Mouse (Mus musculus) liver, postnatal 0 days (tissue): Measurements from ENCODE around the gene Hbq1a. TPM values are rescaled to one million over a fixed set of nuclear protein-coding genes. Genes with fewer than 3 reads are reported as not detected.
"Not testable (repeated sequence)": the region's sequence is repeated elsewhere in the genome, so short reads cannot be mapped to it uniquely, and the experiment has no call there.

Experiments used
- ATAC-seq: fragments of 200-750 bp; cut with Nextera tagmentation; 2 replicates; pipeline ENCODE4 v1.8.0; 2017; ENCODE audit warnings: mild to moderate bottlenecking, moderate library complexity
- DNase-seq: peaks from one replicate; pipeline ENCODE4 v3.0.0-alpha.2; 2016
- H3K27ac ChIP-seq: fragments of 300-500 bp; sonication (generic); 2 replicates; pipeline ENCODE4 v1.5.1; 2014; ENCODE audit warnings: antibody characterized with exemption, moderate library complexity, mild to moderate bottlenecking, low read depth
- H3K27me3 ChIP-seq: fragments of 300-500 bp; sonication (generic); 2 replicates; pipeline ENCODE4 v1.6.1; 2014; ENCODE audit warnings: low read length, control low read depth, mixed read lengths; ENCODE audit not compliant: insufficient read depth
- H3K36me3 ChIP-seq: fragments of 300-500 bp; sonication (generic); replicated peaks from 2 replicates; pipeline ENCODE4 v1.6.1; 2014; ENCODE audit warnings: mild to moderate bottlenecking, control low read depth, low read length, moderate library complexity, mixed read lengths; ENCODE audit not compliant: insufficient read depth
- H3K4me1 ChIP-seq: fragments of 300-500 bp; sonication (generic); 2 replicates; pipeline ENCODE4 v1.6.1; 2014; ENCODE audit warnings: antibody characterized with exemption, mild to moderate bottlenecking, control low read depth; ENCODE audit not compliant: insufficient read depth
- H3K4me2 ChIP-seq: fragments of 300-500 bp; sonication (generic); 2 replicates; pipeline ENCODE4 v1.6.1; 2014; ENCODE audit warnings: low read depth, mild to moderate bottlenecking, low read length, moderate library complexity, mixed read lengths
- H3K4me3 ChIP-seq: fragments of 300-500 bp; sonication (generic); 2 replicates; pipeline ENCODE4 v1.5.1; 2014; ENCODE audit warnings: low read depth, low read length
- H3K9ac ChIP-seq: fragments of 300-500 bp; sonication (generic); replicated peaks from 2 replicates; pipeline ENCODE4 v1.6.1; 2014; ENCODE audit warnings: mild to moderate bottlenecking, moderate library complexity
- H3K9me3 ChIP-seq: fragments of 300-500 bp; sonication (generic); 2 replicates; pipeline ENCODE4 v1.6.1; 2016; ENCODE audit warnings: mild to moderate bottlenecking, control low read depth, low read length, mixed read lengths
- CTCF ChIP-seq: sonication (generic); IDR thresholded peaks from 2 replicates; pipeline ENCODE4 v1.5.1; 2016; ENCODE audit warnings: antibody characterized with exemption, low read depth
- EP300 ChIP-seq: IDR thresholded peaks from 2 replicates; pipeline ENCODE4 v1.6.1; 2016; ENCODE audit warnings: antibody characterized with exemption, low read depth, mild to moderate bottlenecking
- WGBS: fragments of 180-500 bp; shearing (Covaris S2); extraction: QIAGEN DNeasy Blood & Tissue Kit; methylation state at CpG from one replicate; pipeline ENCODE4 v1.1.7; 2014; ENCODE audit not compliant: insufficient replicate concordance; 5-methylcytosine and 5-hydroxymethylcytosine counted together
- polyA plus RNA-seq: library from polyadenylated mRNA; unstranded; fragments of >200 nt; fragmentation: Nextera tagmentation; extraction: Ambion mirVana; gene quantifications from 2 replicates; pipeline ENCODE4 v1.2.1, GENCODE M21; 2015

Gene Hbq1a
- polyA plus RNA-seq, 1 experiment from 2014 or later: 3.0 TPM

GRCm38 (mm10) chr11:32271178-32271577, 28.7 kb upstream of the Hbq1a start:
- no peak overlapping the region for H3K4me3 ChIP-seq
- H3K4me1 ChIP-seq: peaks cover 24% of the 10 kb centered on the region
- no peak overlapping the region for H3K9ac ChIP-seq
- ATAC-seq (no peak), DNase-seq (no peak)
- no peak overlapping the region for H3K4me2 ChIP-seq
- no peak for TF ChIP-seq CTCF
- TF ChIP-seq EP300: no peak
- no peaks in the 10 kb centered on the region for H3K36me3 ChIP-seq
- 34% methylated on average over 4 of the region's 4 CpGs for WGBS
- H3K27me3 ChIP-seq: no peaks in the 10 kb centered on the region
- H3K9me3 ChIP-seq: no peaks in the 10 kb centered on the region
- H3K27ac ChIP-seq: no peak overlapping the region

GRCm38 (mm10) chr11:32276347-32276746, 23.5 kb upstream of the Hbq1a start, which contains the start of gene Hba-x:
Gene Hba-x (plus strand): TSS chr11:32276400.
- WGBS: 72% methylated on average over 3 of the region's 3 CpGs
- no peak for TF ChIP-seq CTCF
- no peak for TF ChIP-seq EP300
- H3K27ac ChIP-seq: no peak within 1 kb of the TSS
- no peak within 1 kb of the TSS for H3K9ac ChIP-seq
- ATAC-seq (no peak), DNase-seq (no peak)
- H3K4me1 ChIP-seq: peaks cover 11% of the 10 kb centered on the region
- no peaks in the 10 kb centered on the region for H3K36me3 ChIP-seq
- no peak within 1 kb of the TSS for H3K4me3 ChIP-seq
- H3K4me2 ChIP-seq: no peak within 1 kb of the TSS
- H3K27me3 ChIP-seq: peaks cover 19% of the 10 kb centered on the region; the same call in 1 of the 2 replicates
- H3K9me3 ChIP-seq: no peaks in the 10 kb centered on the region

- 69% methylated on average over 21 of the region's 21 CpGs for WGBS
- H3K4me3 ChIP-seq: no peak overlapping the region
- no peak overlapping the region for H3K9ac ChIP-seq
- peaks cover 19% of the 10 kb centered on the region; the same call in 1 of the 2 replicates for H3K27me3 ChIP-seq
- no peak for DNase-seq
- no peak overlapping the region for H3K27ac ChIP-seq
- H3K36me3 ChIP-seq: no peaks in the 10 kb centered on the region
- H3K4me2 ChIP-seq: no peak overlapping the region
- peaks cover 18% of the 10 kb centered on the region for H3K4me1 ChIP-seq
- no peak for ATAC-seq
- no peaks in the 10 kb centered on the region for H3K9me3 ChIP-seq
- no peak for TF ChIP-seq CTCF
- no peak for TF ChIP-seq EP300
Measured at GRCm38 (mm10) chr11:32277736-32278457, 22.0 kb upstream of the Hbq1a start.

GRCm38 (mm10) chr11:32278458-32278957, 21.4 kb upstream of the Hbq1a start:
- WGBS: 79% methylated on average over 12 of the region's 12 CpGs
- Histone ChIP-seq H3K36me3 (no peaks in the 10 kb centered on the region), H3K9me3 (no peaks in the 10 kb centered on the region), H3K4me2 (no peak overlapping the region), H3K4me3 (no peak overlapping the region), H3K4me1 (peaks cover 18% of the 10 kb centered on the region), H3K27ac (no peak overlapping the region), H3K27me3 (peaks cover 19% of the 10 kb centered on the region; the same call in 1 of the 2 replicates), H3K9ac (no peak overlapping the region)
- TF ChIP-seq CTCF: no peak
- ATAC-seq (no peak), DNase-seq (no peak)

- Histone ChIP-seq H3K27me3 (peaks cover 19% of the 10 kb centered on the region; the same call in 1 of the 2 replicates), H3K36me3 (no peaks in the 10 kb centered on the region), H3K9ac (peak overlapping the region; percentile 62; the same call in 1 of the 2 replicates), H3K9me3 (no peaks in the 10 kb centered on the region), H3K4me3 (no peak overlapping the region), H3K4me2 (peak overlapping the region; percentile 56), H3K27ac (peak overlapping the region; percentile 96), H3K4me1 (peaks cover 18% of the 10 kb centered on the region)
- DNase-seq (no peak), ATAC-seq (no peak)
- WGBS: 52% methylated on average over 2 of the region's 2 CpGs
- TF ChIP-seq EP300 (no peak), CTCF (no peak)
Measured at GRCm38 (mm10) chr11:32280646-32281045, 19.2 kb upstream of the Hbq1a start.

- H3K4me3 ChIP-seq: no peak overlapping the region
- no peaks in the 10 kb centered on the region for H3K9me3 ChIP-seq
- H3K9ac ChIP-seq: peak overlapping the region; percentile 62
- H3K36me3 ChIP-seq: no peaks in the 10 kb centered on the region
- peak overlapping the region; percentile 96 for H3K27ac ChIP-seq
- TF ChIP-seq CTCF (no peak), EP300 (0 out of 2 replicates have a peak, but pooled peaks have one; percentile 5)
- peak overlapping the region; percentile 56 for H3K4me2 ChIP-seq
- H3K27me3 ChIP-seq: peaks cover 19% of the 10 kb centered on the region; the same call in 1 of the 2 replicates
- H3K4me1 ChIP-seq: peaks cover 18% of the 10 kb centered on the region
- WGBS: 48% methylated on average over 1 of the region's 1 CpGs
- DNase-seq (no peak), ATAC-seq (no peak)
Measured at GRCm38 (mm10) chr11:32281416-32282144, 18.3 kb upstream of the Hbq1a start.

- H3K9ac ChIP-seq: peak within 1 kb of the TSS; percentile 62
- H3K9me3 ChIP-seq, H3K36me3 ChIP-seq, H3K27me3 ChIP-seq, DNase-seq: not testable (repeated sequence)
- ATAC-seq: peak; percentile 76
- 17% methylated on average over 1 of the region's 5 CpGs for WGBS
- peak within 1 kb of the TSS; percentile 96 for H3K27ac ChIP-seq
- peak within 1 kb of the TSS; percentile 56 for H3K4me2 ChIP-seq
- H3K4me1 ChIP-seq: peaks cover 18% of the 10 kb centered on the region
- H3K4me3 ChIP-seq: peak within 1 kb of the TSS; percentile 32; the same call in 1 of the 2 replicates
Measured at GRCm38 (mm10) chr11:32283091-32283777, 16.6 kb upstream of the Hbq1a start, which contains the start of gene Hba-a1. Gene Hba-a1 (plus strand): TSS chr11:32283511.

GRCm38 (mm10) chr11:32284582-32284981, 15.3 kb upstream of the Hbq1a start:
- Histone ChIP-seq H3K4me1 (peaks cover 18% of the 10 kb centered on the region), H3K4me3 (peak overlapping the region; percentile 32), H3K27ac (peak overlapping the region; percentile 85), H3K4me2 (peak overlapping the region; percentile 23; the same call in 1 of the 2 replicates), H3K9ac (peak overlapping the region; percentile 58)
- H3K9me3 ChIP-seq, DNase-seq, H3K27me3 ChIP-seq, H3K36me3 ChIP-seq: not testable (repeated sequence)
- 0 out of 2 replicates have a peak, but pooled peaks have one; percentile 2 for ATAC-seq
- WGBS: 37% methylated on average over 2 of the region's 2 CpGs
